Mouse (Mus musculus) bone marrow, adult 2 months (tissue): Measurements from ENCODE around the gene Eif4g3. TPM values are rescaled to one million over a fixed set of nuclear protein-coding genes. Genes with fewer than 3 reads are reported as not detected.
A peak's percentile ranks its signal among the peaks of the same experiment; 100 is the strongest.

Experiments
- H3K27ac ChIP-seq: fragments of 200-500 bp; 2 replicates; pipeline ENCODE4 v1.5.1; 2012; ENCODE audit warnings: low read depth, mild to moderate bottlenecking, control low read depth, inconsistent platforms, low read length; ENCODE audit not compliant: control insufficient read depth, poor library complexity, insufficient read depth
- H3K4me1 ChIP-seq: fragments of 200-500 bp; 2 replicates; pipeline ENCODE4 v1.6.1; 2011; ENCODE audit warnings: low read length; ENCODE audit not compliant: control insufficient read depth, insufficient read depth
- H3K4me3 ChIP-seq: fragments of 200-500 bp; replicated peaks from 2 replicates; pipeline ENCODE3; 2011; ENCODE audit warnings: mild to moderate bottlenecking, low read depth, low read length, control low read depth; ENCODE audit not compliant: control insufficient read depth
- CTCF ChIP-seq: fragments of 200-500 bp; IDR thresholded peaks from 2 replicates; pipeline ENCODE4 v1.5.1; 2011; ENCODE audit warnings: low read length, control low read depth; ENCODE audit not compliant: control insufficient read depth, insufficient read depth
- POLR2A ChIP-seq: fragments of 200-500 bp; IDR thresholded peaks from 2 replicates; pipeline ENCODE4 v1.6.1; 2011; ENCODE audit warnings: low read depth, mild to moderate bottlenecking, control low read depth, low read length, borderline replicate concordance; ENCODE audit not compliant: control insufficient read depth
- WGBS: fragments of 180-500 bp; shearing (Covaris S2); methylation state at CpG from one replicate; pipeline ENCODE4 v1.1.7; 2018; 5-methylcytosine and 5-hydroxymethylcytosine counted together
- polyA plus RNA-seq: library from polyadenylated mRNA; stranded (reverse); fragments of >200 nt; gene quantifications from 2 replicates; pipeline ENCODE4 v1.2.4, GENCODE M21; 2011; ENCODE audit warnings: low replicate concordance; ENCODE audit not compliant: missing spikeins, insufficient read depth, insufficient read length

Eif4g3 gene
- polyA plus RNA-seq, 1 experiment: 75.0 TPM

GRCm38 (mm10) chr4:138187995-138188394, 195.2 kb downstream of the Eif4g3 start:
- Histone ChIP-seq H3K4me3 (no peak overlapping the region), H3K4me1 (no peaks in the 10 kb centered on the region; the same call in 1 of the 2 replicates), H3K27ac (no peak overlapping the region)
- no peak for TF ChIP-seq CTCF
- no peak for TF ChIP-seq POLR2A
- WGBS: 70% methylated on average over 7 of the region's 7 CpGs

GRCm38 (mm10) chr4:138192561-138192960, 199.7 kb downstream of the Eif4g3 start:
- TF ChIP-seq POLR2A: no peak
- TF ChIP-seq CTCF: no peak
- Histone ChIP-seq H3K4me1 (no peaks in the 10 kb centered on the region; the same call in 1 of the 2 replicates), H3K27ac (no peak overlapping the region), H3K4me3 (no peak overlapping the region)
- 75% methylated on average over 5 of the region's 5 CpGs for whole genome bisulfite sequencing

GRCm38 (mm10) chr4:138200769-138201168, 207.9 kb downstream of the Eif4g3 start:
- no peak for TF ChIP-seq CTCF
- TF ChIP-seq POLR2A: no peak
- 89% methylated on average over 3 of the region's 3 CpGs for WGBS
- Histone ChIP-seq H3K4me1 (no peaks in the 10 kb centered on the region), H3K4me3 (no peak overlapping the region), H3K27ac (no peak overlapping the region)

GRCm38 (mm10) chr4:138201696-138202095, 208.9 kb downstream of the Eif4g3 start:
- no peak overlapping the region for H3K4me3 ChIP-seq
- TF ChIP-seq POLR2A: no peak
- no peak for TF ChIP-seq CTCF

GRCm38 (mm10) chr4:138210116-138210515, 217.3 kb downstream of the Eif4g3 start:
- WGBS: 80% methylated on average over 5 of the region's 5 CpGs
- Histone ChIP-seq H3K4me3 (no peak overlapping the region), H3K27ac (no peak overlapping the region), H3K4me1 (no peaks in the 10 kb centered on the region)
- no peak for TF ChIP-seq CTCF
- no peak for TF ChIP-seq POLR2A

More at GRCm38 (mm10) chr4:138201696-138202095, 208.9 kb downstream of the Eif4g3 start:
- no peaks in the 10 kb centered on the region for H3K4me1 ChIP-seq
- WGBS: 87% methylated on average over 9 of the region's 9 CpGs
- no peak overlapping the region for H3K27ac ChIP-seq

GRCm38 (mm10) chr4:138213861-138214260, 221.0 kb downstream of the Eif4g3 start:
- 64% methylated on average over 3 of the region's 3 CpGs for WGBS
- Histone ChIP-seq H3K27ac (no peak overlapping the region), H3K4me1 (peaks cover 1% of the 10 kb centered on the region; the same call in 1 of the 2 replicates), H3K4me3 (no peak overlapping the region)
- TF ChIP-seq POLR2A (no peak), CTCF (no peak)

GRCm38 (mm10) chr4:138215671-138216199, 222.9 kb downstream of the Eif4g3 start:
- H3K27ac ChIP-seq: peak overlapping the region; percentile 96; the same call in 1 of the 2 replicates
- peak overlapping the region; percentile 70 for H3K4me3 ChIP-seq
- H3K4me1 ChIP-seq: peaks cover 6% of the 10 kb centered on the region; the same call in 1 of the 2 replicates
- TF ChIP-seq CTCF (no peak), POLR2A (no peak)
- 44% methylated on average over 13 of the region's 13 CpGs for WGBS

- H3K4me1 ChIP-seq: peaks cover 6% of the 10 kb centered on the region; the same call in 1 of the 2 replicates
These were observed 223.5 kb downstream of the Eif4g3 start, which contains the start of gene Hp1bp3 for GRCm38 (mm10) chr4:138216200-138216890. TSS of gene Hp1bp3 (plus strand) at chr4:138216296.

More at GRCm38 (mm10) chr4:138216200-138216890, 223.5 kb downstream of the Eif4g3 start, which contains the start of gene Hp1bp3:
- WGBS: under 1% methylated on average over 68 of the region's 84 CpGs
- TF ChIP-seq POLR2A (peak; percentile 62; the same call in 1 of the 2 replicates), CTCF (no peak)
- H3K4me3 ChIP-seq: peak within 1 kb of the TSS; percentile 94
- peak within 1 kb of the TSS; percentile 96 for H3K27ac ChIP-seq
